In the genomic region with DNA sequence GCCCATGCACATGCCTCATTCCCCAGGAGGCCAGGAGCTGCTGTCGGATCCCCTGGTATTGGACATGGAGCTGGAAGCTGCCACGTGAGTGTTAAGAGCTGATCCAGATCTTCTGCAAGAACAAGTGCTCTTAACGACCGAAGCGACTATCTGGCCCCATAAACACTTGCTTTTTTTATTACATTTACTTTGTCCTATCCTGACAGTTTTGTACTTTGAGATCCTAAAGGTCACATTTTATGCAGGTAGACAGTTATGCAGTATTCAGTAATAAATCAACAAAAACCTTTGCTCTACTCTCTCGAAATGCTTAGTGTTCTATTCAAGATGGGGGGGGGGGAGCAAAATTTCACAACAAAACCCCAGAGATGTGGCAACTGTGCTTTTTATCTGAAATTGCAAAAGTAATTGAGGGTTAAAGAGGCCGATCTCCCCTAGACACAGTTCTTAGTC, we compare ENCODE assay signal across 33 mouse cellular contexts. TPM values are rescaled to one million over a fixed set of nuclear protein-coding genes. Genes with fewer than 3 reads are reported as not detected.
A peak's percentile ranks its signal among the peaks of the same experiment; 100 is the strongest.
DNase-seq lines count a peak whose midpoint lies in the region; ATAC-seq lines count a peak whose summit lies in the region.
"Had no signal": no experiment of that assay in that cellular context is flagged by ENCODE, and none has a peak within 500 bp of the region (broad histone marks: within the 10 kb centered on the region; RNA-seq: fewer than 3 reads in every experiment).

No protein-coding gene starts in this region.

- no peak overlapping the region for H3K4me3 ChIP-seq in intestine, embryonic 16.5 days (ENCODE audit: low read length)
- no peak overlapping the region for H3K4me3 ChIP-seq in forebrain, embryonic 16.5 days (replicated peaks; ENCODE audit: low read length)
- H3K4me3 ChIP-seq: embryonic facial prominence, embryonic 12.5 days; heart, embryonic 12.5 days; hindbrain, embryonic 13.5 days; myocyte; neural tube, embryonic 12.5 days had no signal

- 42% methylated on average over 7 of the region's 7 CpGs for WGBS in intestine, embryonic 16.5 days
- 81% methylated on average over 7 of the region's 7 CpGs for WGBS in forebrain, embryonic 16.5 days

- H3K27ac ChIP-seq in intestine, embryonic 16.5 days (ENCODE audit: low read length): peak overlapping the region; percentile 83
- H3K27ac ChIP-seq in forebrain, embryonic 16.5 days (ENCODE audit: low read length): no peak overlapping the region
- H3K27ac ChIP-seq: embryonic facial prominence, embryonic 12.5 days; hindbrain, embryonic 13.5 days; kidney, postnatal 0 days; liver, embryonic 14.5 days; neural tube, embryonic 12.5 days had no signal

- DNase-seq in adrenal gland, postnatal 10 days: peak; percentile 44
- no peak for DNase-seq in adrenal gland, postnatal 36 days
- peak; percentile 81 for DNase-seq in kidney, adult 9 months
- no peak for DNase-seq in kidney, postnatal 4 days
- peak; percentile 21 for DNase-seq in 416B (ENCODE audit: low read depth)
- no peak for DNase-seq in gastrocnemius, postnatal 25 days
- DNase-seq: cerebellum, adult 11 months; cerebellum, adult 9-11 months; embryo, embryonic 11 days; heart, adult 18-20 months; heart, postnatal 4 days; layer of hippocampus, postnatal 36 days; left cerebral cortex, postnatal 4 days; lung, adult 2 months; right cerebral cortex, adult 18-20 months; spleen, adult 18-20 months; thymus, postnatal 14 days had no signal

- no peaks in the 10 kb centered on the region for H3K9me3 ChIP-seq in intestine, embryonic 16.5 days (ENCODE audit: control insufficient read depth, low read length)
- no peaks in the 10 kb centered on the region for H3K9me3 ChIP-seq in forebrain, embryonic 16.5 days (ENCODE audit: control insufficient read depth, low read length)
- H3K9me3 ChIP-seq: embryonic facial prominence, embryonic 12.5 days; heart, embryonic 12.5 days; hindbrain, embryonic 13.5 days; neural tube, embryonic 12.5 days had no signal

- ATAC-seq in intestine, embryonic 16.5 days: peak; percentile 36
- no peak for ATAC-seq in forebrain, embryonic 16.5 days
- ATAC-seq: forebrain, embryonic 14.5 days; Patski had no signal

- no peaks in the 10 kb centered on the region for H3K27me3 ChIP-seq in intestine, embryonic 16.5 days (replicated peaks; ENCODE audit: control insufficient read depth, insufficient read depth, low read length)
- no peaks in the 10 kb centered on the region for H3K27me3 ChIP-seq in forebrain, embryonic 16.5 days (replicated peaks; ENCODE audit: control insufficient read depth, insufficient read depth, low read length)
- H3K27me3 ChIP-seq: embryonic facial prominence, embryonic 12.5 days; heart, embryonic 12.5 days; hindbrain, embryonic 13.5 days; neural tube, embryonic 12.5 days; Patski had no signal

- H3K4me1 ChIP-seq in intestine, embryonic 16.5 days (ENCODE audit: control insufficient read depth, insufficient read depth, low read length): peaks cover 4% of the 10 kb centered on the region; the same call in 1 of the 2 replicates
- peaks cover 7% of the 10 kb centered on the region for H3K4me1 ChIP-seq in forebrain, embryonic 16.5 days (replicated peaks; ENCODE audit: control insufficient read depth, insufficient read depth, low read length)

- no peaks in the 10 kb centered on the region for H3K36me3 ChIP-seq in intestine, embryonic 16.5 days (ENCODE audit: control insufficient read depth, insufficient read depth, low read length)
- H3K36me3 ChIP-seq in forebrain, embryonic 16.5 days (ENCODE audit: control insufficient read depth, insufficient read depth): no peaks in the 10 kb centered on the region
- H3K36me3 ChIP-seq: embryonic facial prominence, embryonic 12.5 days; G1E; heart, embryonic 12.5 days; hindbrain, embryonic 13.5 days; neural tube, embryonic 12.5 days had no signal

- H3K9ac ChIP-seq in intestine, embryonic 16.5 days (ENCODE audit: low read depth, low read length): no peak overlapping the region
- H3K9ac ChIP-seq in forebrain, embryonic 16.5 days (replicated peaks; ENCODE audit: low read depth, low read length): no peak overlapping the region
- H3K9ac ChIP-seq: embryonic facial prominence, embryonic 12.5 days; heart, embryonic 12.5 days; hindbrain, embryonic 13.5 days; liver, embryonic 14.5 days; neural tube, embryonic 12.5 days had no signal

- no peak overlapping the region for H3K4me2 ChIP-seq in intestine, embryonic 16.5 days (ENCODE audit: low read depth, low read length)
- no peak overlapping the region for H3K4me2 ChIP-seq in forebrain, embryonic 16.5 days (ENCODE audit: low read length)
- H3K4me2 ChIP-seq: embryonic facial prominence, embryonic 12.5 days; heart, embryonic 12.5 days; hindbrain, embryonic 13.5 days; midbrain, embryonic 11.5 days; neural tube, embryonic 12.5 days had no signal

RNA-seq across cellular contexts. Expression of a gene that starts 3.8 kb away (rescaled TPM):
- 100 to 1,000 TPM; 225 to 228 TPM for total RNA-seq in adrenal gland, postnatal 10 days (2021)
- 100 to 1,000 TPM; 342 to 431 TPM for total RNA-seq in adrenal gland, postnatal 36 days (2021)
- 51.1 and 65.7 TPM in 2 replicates for polyA plus RNA-seq in intestine, embryonic 16.5 days (2015; fragmentation: Nextera tagmentation; extraction: Ambion mirVana)
- 6.3 and 7.1 TPM in 2 replicates for polyA plus RNA-seq in forebrain, embryonic 16.5 days (2015; fragmentation: Nextera tagmentation; extraction: Ambion mirVana)
- total RNA-seq in gastrocnemius, postnatal 25 days (2021): 100 to 1,000 TPM; 102 to 103 TPM

RNA-seq across cellular contexts. Expression of a gene that starts 48.3 kb away (rescaled TPM):
- 1 to 10 TPM in 1 of 2 experiments, under 1 TPM in 1; 0.82 to 1.7 TPM for total RNA-seq in adrenal gland, postnatal 10 days (2021)
- total RNA-seq in adrenal gland, postnatal 36 days (2021): 1 to 10 TPM; 1.1 to 3.9 TPM
- polyA plus RNA-seq in intestine, embryonic 16.5 days (2015; fragmentation: Nextera tagmentation; extraction: Ambion mirVana): 1.0 and 1.6 TPM in 2 replicates
- polyA plus RNA-seq in forebrain, embryonic 16.5 days (2015; fragmentation: Nextera tagmentation; extraction: Ambion mirVana): not detected in 2 replicates
- not detected for total RNA-seq in gastrocnemius, postnatal 25 days (2021)
- total RNA-seq: gastrocnemius, adult 8-10 months; heart, postnatal 4 days; midbrain, postnatal 0 days had no signal
- polyA plus RNA-seq: forebrain, embryonic 14.5 days; G1E; lung, adult 2 months; midbrain, embryonic 11.5 days; myocyte; neural tube, embryonic 12.5 days; Patski; stomach, embryonic 16.5 days had no signal

Comparison
In these comparisons a context has a peak if more than half of its experiments do, and no peak if none do; other contexts are left out.
1. DNase-seq: peak in adrenal gland, postnatal 10 days (single experiment), kidney, adult 9 months (single experiment) and 416B (single experiment); none in adrenal gland, postnatal 36 days (0 of 2), kidney, postnatal 4 days (0 of 2) and gastrocnemius, postnatal 25 days (single experiment).